Comparison of ENCODE assay signal across 8 mouse cellular contexts in genomic region chr11:97185704-97186614, GRCm38 (mm10). TPM values are rescaled to one million over a fixed set of nuclear protein-coding genes. Genes with fewer than 3 reads are reported as not detected.
A peak's percentile ranks its signal among the peaks of the same experiment; 100 is the strongest.
DNase-seq lines count a peak whose midpoint lies in the region; ATAC-seq and TF ChIP-seq lines count a peak whose summit lies in the region.

No protein-coding gene starts in this region.

- H3K4me1 ChIP-seq in liver, embryonic 11.5 days (replicated peaks; ENCODE audit: control insufficient read depth, insufficient read depth, low read length): peaks cover 23% of the 10 kb centered on the region
- H3K4me1 ChIP-seq in embryonic fibroblast, embryonic 13.5 days (ENCODE audit: control insufficient read depth, insufficient read depth, low read length): peaks cover 11% of the 10 kb centered on the region
- peaks cover 12% of the 10 kb centered on the region for H3K4me1 ChIP-seq in limb, embryonic 11.5 days (ENCODE audit: control insufficient read depth, insufficient read depth, low read length)
- peaks cover 12% of the 10 kb centered on the region for H3K4me1 ChIP-seq in neural tube, embryonic 14.5 days (ENCODE audit: control insufficient read depth, insufficient read depth, low read length)
- H3K4me1 ChIP-seq in thymus, adult 2 months (replicated peaks; ENCODE audit: control insufficient read depth, insufficient read depth, low read length): peaks cover 5% of the 10 kb centered on the region

- ATAC-seq in liver, embryonic 11.5 days (replicated peaks; ENCODE audit: low FRiP score): no peak
- no peak for ATAC-seq in limb, embryonic 11.5 days (ENCODE audit: insufficient number of reproducible peaks, low FRiP score, low TSS enrichment, low read depth)
- ATAC-seq in neural tube, embryonic 14.5 days (ENCODE audit: low read depth): no peak

- peak overlapping the region; percentile 93 for H3K4me3 ChIP-seq in liver, embryonic 11.5 days (ENCODE audit: low read depth, low read length)
- peak overlapping the region; percentile 86 for H3K4me3 ChIP-seq in embryonic fibroblast, embryonic 13.5 days (ENCODE audit: insufficient read depth, low read length)
- H3K4me3 ChIP-seq in limb, embryonic 11.5 days (ENCODE audit: low read depth, low read length): peak overlapping the region; percentile 94
- peak overlapping the region; percentile 85 for H3K4me3 ChIP-seq in neural tube, embryonic 14.5 days (ENCODE audit: low read depth, low read length)
- no peak overlapping the region for H3K4me3 ChIP-seq in thymus, adult 2 months (ENCODE audit: control insufficient read depth, insufficient read depth, low read length)

- peak overlapping the region; percentile 81 for H3K9ac ChIP-seq in liver, embryonic 11.5 days (ENCODE audit: low read depth, low read length)
- H3K9ac ChIP-seq in limb, embryonic 11.5 days (ENCODE audit: low read length): no peak overlapping the region; the same call in 1 of the 2 replicates
- H3K9ac ChIP-seq in neural tube, embryonic 14.5 days (replicated peaks; ENCODE audit: low read depth, low read length): no peak overlapping the region

- WGBS in liver, embryonic 11.5 days: 37% methylated on average over 5 of the region's 5 CpGs
- WGBS in limb, embryonic 11.5 days: 62% methylated on average over 5 of the region's 5 CpGs
- 69% methylated on average over 5 of the region's 5 CpGs for WGBS in neural tube, embryonic 14.5 days
- 78% methylated on average over 5 of the region's 5 CpGs for WGBS in thymus, adult 2 months

- no peak for TF ChIP-seq CTCF in embryonic fibroblast, embryonic 13.5 days (IDR thresholded peaks at IDR 0.05; ENCODE audit: borderline replicate concordance, insufficient read depth, low read length)
- no peak for TF ChIP-seq CTCF in thymus, adult 2 months (IDR thresholded peaks at IDR 0.05; ENCODE audit: borderline replicate concordance, control insufficient read depth, extremely low read depth, insufficient read depth, low read length, poor library complexity)

- H3K27ac ChIP-seq in liver, embryonic 11.5 days (ENCODE audit: low read depth, low read length): peak overlapping the region; percentile 79; the same call in 1 of the 2 replicates
- peak overlapping the region; percentile 79; the same call in 1 of the 2 replicates for H3K27ac ChIP-seq in embryonic fibroblast, embryonic 13.5 days (ENCODE audit: insufficient read depth, low read length)
- H3K27ac ChIP-seq in limb, embryonic 11.5 days (replicated peaks; ENCODE audit: low read depth, low read length): no peak overlapping the region
- no peak overlapping the region for H3K27ac ChIP-seq in neural tube, embryonic 14.5 days (ENCODE audit: low read depth, low read length)
- H3K27ac ChIP-seq in thymus, adult 2 months (ENCODE audit: control insufficient read depth, insufficient read depth, low read length): no peak overlapping the region

- peaks cover 31% of the 10 kb centered on the region for H3K36me3 ChIP-seq in liver, embryonic 11.5 days (ENCODE audit: control insufficient read depth, insufficient read depth, low read length)
- peaks cover 23% of the 10 kb centered on the region for H3K36me3 ChIP-seq in limb, embryonic 11.5 days (ENCODE audit: control insufficient read depth, insufficient read depth, low read length)
- H3K36me3 ChIP-seq in neural tube, embryonic 14.5 days (ENCODE audit: control insufficient read depth, insufficient read depth, low read length): peaks cover 38% of the 10 kb centered on the region
- H3K36me3 ChIP-seq in thymus, adult 2 months (ENCODE audit: control insufficient read depth, insufficient read depth, low read length): peaks cover 43% of the 10 kb centered on the region

- no peak for TF ChIP-seq POLR2A in embryonic fibroblast, embryonic 13.5 days (IDR thresholded peaks at IDR 0.05; ENCODE audit: low read depth, low read length)
- TF ChIP-seq POLR2A in thymus, adult 2 months (IDR thresholded peaks at IDR 0.05; ENCODE audit: control insufficient read depth, extremely low read depth, insufficient read depth, low read length, poor library complexity): no peak

- H3K9me3 ChIP-seq in liver, embryonic 11.5 days (ENCODE audit: control insufficient read depth, low read length): no peaks in the 10 kb centered on the region
- no peaks in the 10 kb centered on the region for H3K9me3 ChIP-seq in limb, embryonic 11.5 days (ENCODE audit: control insufficient read depth, low read length)
- no peaks in the 10 kb centered on the region for H3K9me3 ChIP-seq in neural tube, embryonic 14.5 days (ENCODE audit: control insufficient read depth, low read length)

- H3K4me2 ChIP-seq in liver, embryonic 11.5 days: peak overlapping the region; percentile 74
- peak overlapping the region; percentile 57 for H3K4me2 ChIP-seq in limb, embryonic 11.5 days (ENCODE audit: low read depth, severe bottlenecking)
- H3K4me2 ChIP-seq in neural tube, embryonic 14.5 days (ENCODE audit: low read depth, low read length): peak overlapping the region; percentile 87

- intact Hi-C loops in gastrocnemius, postnatal 36 days (cut with DNase I): no loop called here

- H3K27me3 ChIP-seq in liver, embryonic 11.5 days (replicated peaks; ENCODE audit: control insufficient read depth, insufficient read depth, low read length): no peaks in the 10 kb centered on the region
- H3K27me3 ChIP-seq in limb, embryonic 11.5 days (ENCODE audit: control insufficient read depth, insufficient read depth, low read length): no peaks in the 10 kb centered on the region
- no peaks in the 10 kb centered on the region for H3K27me3 ChIP-seq in neural tube, embryonic 14.5 days (ENCODE audit: control insufficient read depth, insufficient read depth, low read length)
- no peaks in the 10 kb centered on the region for H3K27me3 ChIP-seq in thymus, adult 2 months (ENCODE audit: control insufficient read depth, insufficient read depth, low read length)

- no peak for DNase-seq in liver, embryonic 11.5 days (ENCODE audit: low spot score)
- DNase-seq in liver: no peak
- DNase-seq in limb, embryonic 11.5 days (ENCODE audit: low spot score): no peak
- no peak for DNase-seq in thymus, adult 2 months
- DNase-seq in gastrocnemius, postnatal 36 days: no peak
- DNase-seq in spleen, adult 12 weeks (ENCODE audit: low spot score): no peak

RNA-seq across cellular contexts. Expression of gene Kpnb1, which starts 1.7 kb away (rescaled TPM):
- 78.9 and 84.4 TPM in 2 replicates for polyA plus RNA-seq in liver, embryonic 11.5 days (2014; fragmentation: Nextera tagmentation; extraction: Ambion mirVana)
- polyA plus RNA-seq in embryonic fibroblast, embryonic 13.5 days (2011; ENCODE audit: insufficient read length, low read depth, missing spikeins): 272 and 280 TPM in 2 replicates
- polyA plus RNA-seq in limb, embryonic 11.5 days (2014; fragmentation: Nextera tagmentation; extraction: Ambion mirVana): 97.6 and 102 TPM in 2 replicates
- 32.1 and 38.0 TPM in 2 replicates for polyA plus RNA-seq in neural tube, embryonic 14.5 days (2014; fragmentation: Nextera tagmentation; extraction: Ambion mirVana)
- 60.8 and 64.1 TPM in 2 replicates for polyA plus RNA-seq in thymus, adult 2 months (2012; rRNA removed)
- total RNA-seq in gastrocnemius, postnatal 36 days (2021): 10 to 100 TPM; 46.2 to 52.3 TPM

RNA-seq across cellular contexts. Expression of gene Tbkbp1, which starts 34.7 kb away (rescaled TPM):
- polyA plus RNA-seq in liver, embryonic 11.5 days (2014; fragmentation: Nextera tagmentation; extraction: Ambion mirVana): 5.4 and 5.5 TPM in 2 replicates
- polyA plus RNA-seq in embryonic fibroblast, embryonic 13.5 days (2011; ENCODE audit: insufficient read length, low read depth, missing spikeins): 12.1 and 13.6 TPM in 2 replicates
- 6.2 and 6.5 TPM in 2 replicates for polyA plus RNA-seq in limb, embryonic 11.5 days (2014; fragmentation: Nextera tagmentation; extraction: Ambion mirVana)
- polyA plus RNA-seq in neural tube, embryonic 14.5 days (2014; fragmentation: Nextera tagmentation; extraction: Ambion mirVana): 8.4 and 9.0 TPM in 2 replicates
- 7.3 and 8.8 TPM in 2 replicates for polyA plus RNA-seq in thymus, adult 2 months (2012; rRNA removed)
- 1 to 10 TPM; 5.9 to 6.6 TPM for total RNA-seq in gastrocnemius, postnatal 36 days (2021)

Comparison
In these comparisons a context has a peak if more than half of its experiments do, and no peak if none do; other contexts are left out.
1. H3K27ac ChIP-seq: peak in liver, embryonic 11.5 days (single experiment) and embryonic fibroblast, embryonic 13.5 days (single experiment); none in limb, embryonic 11.5 days (single experiment), neural tube, embryonic 14.5 days (single experiment) and thymus, adult 2 months (single experiment).
2. Peak in every context shown above with its lines, with median percentiles within 50 percentile points of each other: H3K4me2 ChIP-seq.